In genomic region chr17:57587273-57587672, GRCm38 (mm10) we compare ENCODE assay signal across 35 mouse cellular contexts. TPM values are rescaled to one million over a fixed set of nuclear protein-coding genes. Genes with fewer than 3 reads are reported as not detected.
"Had no signal": no experiment of that assay in that cellular context is flagged by ENCODE, and none has a peak within 500 bp of the region (broad histone marks: within the 10 kb centered on the region; RNA-seq: fewer than 3 reads in every experiment).

No protein-coding gene starts in this region.

RNA-seq across cellular contexts. Expression of gene Vmn2r120, which starts 42.0 kb away (rescaled TPM):
- total RNA-seq: left cerebral cortex, postnatal 36 days; liver, adult 2 months; megakaryocyte progenitor cell, adult 5-6 weeks; megakaryocyte, adult 5-6 weeks; megakaryocyte-erythroid progenitor cell, adult 5-6 weeks; midbrain, postnatal 0 days; monocyte, adult 5-6 weeks had no signal
- polyA plus RNA-seq: limb, embryonic 10.5 days; limb, embryonic 11.5 days; limb, embryonic 12.5 days; limb, embryonic 13.5 days; limb, embryonic 14.5 days; limb, embryonic 15.5 days; liver, adult 2 months; liver, embryonic 11.5 days; liver, embryonic 12.5 days; liver, embryonic 13.5 days; liver, embryonic 14.5 days; liver, embryonic 15.5 days; liver, embryonic 16.5 days; liver, postnatal 0 days; lung, adult 2 months; lung, embryonic 14.5 days; lung, embryonic 15.5 days; lung, embryonic 16.5 days; lung, postnatal 0 days; macrophage; midbrain, embryonic 10.5 days; midbrain, embryonic 11.5 days; midbrain, embryonic 12.5 days; midbrain, embryonic 13.5 days; midbrain, embryonic 14.5 days; midbrain, embryonic 15.5 days; midbrain, postnatal 0 days; myocyte; neural tube, embryonic 11.5 days; neural tube, embryonic 12.5 days had no signal
